Mouse (Mus musculus): ENCODE measurements at regions not wholly inside any gene's neighbourhood (a gene's known extent, or its start where the extent isn't known, plus 50 kb on each side); places are given as distances from the start of the nearest gene placed in this dataset.

GRCm38 (mm10) chr10:16508161-16508560 is 1214.9 kb upstream of the Cited2 start:
- TF ChIP-seq EP300 (IDR thresholded peaks at IDR 0.05; ENCODE audit: insufficient read depth, low read depth, low read length) (no peak), POLR2A (IDR thresholded peaks at IDR 0.05; ENCODE audit: insufficient read depth, low read depth, low read length) (no peak), CTCF (IDR thresholded peaks at IDR 0.05) (no peak)

Measured in heart, adult 2 months (tissue).